Mouse (Mus musculus): ENCODE measurements around the gene Cables2. TPM values are rescaled to one million over a fixed set of nuclear protein-coding genes. Genes with fewer than 3 reads are reported as not detected.

The Cables2 gene
- total and polyA plus RNA-seq, 3 experiments = 11.2 to 17.6 (median 14.3) TPM

DNA sequence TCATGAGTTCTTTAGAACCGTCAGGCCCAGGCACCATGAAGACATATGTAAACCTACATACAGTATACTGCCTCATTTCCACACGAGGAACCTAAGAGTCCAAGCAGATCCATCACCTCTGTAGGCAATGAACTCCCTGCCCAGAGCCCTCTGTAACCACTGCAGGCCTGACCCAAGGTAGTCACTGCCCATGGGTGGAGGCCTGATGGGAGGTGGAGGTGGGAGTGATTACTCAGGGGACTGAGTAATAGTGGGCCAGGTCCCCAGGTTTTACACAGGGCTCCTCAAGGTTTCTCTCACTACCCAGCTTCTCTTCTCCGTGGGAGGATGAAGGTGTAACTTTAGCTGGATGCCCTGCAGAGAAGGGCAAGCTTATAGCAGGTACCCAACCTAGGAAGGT is 44.2 kb downstream of the Cables2 start:
- DNase-seq = no peak
- 84% methylated on average over 3 of the region's 3 CpGs for WGBS
- no peaks in the 10 kb centered on the region for H3K27me3 ChIP-seq (ENCODE audit: control insufficient read depth, insufficient read depth, low read length)
- H3K36me3 ChIP-seq (ENCODE audit: control insufficient read depth, insufficient read depth, low read length) = no peaks in the 10 kb centered on the region
- H3K4me1 ChIP-seq (ENCODE audit: control insufficient read depth, insufficient read depth, low read length) = peaks cover 7% of the 10 kb centered on the region
- H3K79me2 ChIP-seq (replicated peaks; ENCODE audit: control insufficient read depth, insufficient read depth, low read length) = no peaks in the 10 kb centered on the region; the same call in 1 of the 2 replicates
- intact Hi-C loops (cut with DNase I) = no loop called here
- no peak overlapping the region for H3K9ac ChIP-seq (ENCODE audit: low read depth, low read length)
- H3K4me3 ChIP-seq = no peak overlapping the region
- TF ChIP-seq CTCF (IDR thresholded peaks at IDR 0.05) (no peak), EP300 (IDR thresholded peaks at IDR 0.05; ENCODE audit: insufficient read depth, low read depth, low read length) (no peak), POLR2A (IDR thresholded peaks at IDR 0.05; ENCODE audit: insufficient read depth, low read depth, low read length) (no peak)
- no peak overlapping the region for H3K27ac ChIP-seq

DNA sequence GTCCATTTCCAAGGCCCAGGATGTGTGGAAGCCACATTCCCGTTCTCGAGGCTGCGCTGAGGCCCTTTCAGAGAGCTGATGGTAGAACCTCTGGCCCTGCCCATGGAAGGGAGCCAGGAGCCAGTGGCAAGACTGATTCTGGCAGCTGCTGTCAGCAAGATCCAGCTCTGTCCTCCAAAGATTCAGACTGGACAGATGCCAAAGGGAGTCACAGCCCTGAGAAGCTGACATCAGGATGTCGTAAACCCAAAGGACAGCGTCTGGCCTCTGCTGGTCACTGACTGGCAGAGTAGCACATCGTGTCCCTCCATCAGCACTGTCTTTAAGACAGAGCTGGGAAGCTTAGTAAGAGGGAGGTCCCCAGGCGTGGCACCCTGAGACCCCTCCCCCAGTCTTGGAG is 44.7 kb downstream of the Cables2 start:
- Histone ChIP-seq H3K9ac (ENCODE audit: low read depth, low read length) (no peak overlapping the region), H3K4me3 (no peak overlapping the region), H3K4me1 (ENCODE audit: control insufficient read depth, insufficient read depth, low read length) (peaks cover 8% of the 10 kb centered on the region), H3K36me3 (ENCODE audit: control insufficient read depth, insufficient read depth, low read length) (no peaks in the 10 kb centered on the region), H3K27me3 (ENCODE audit: control insufficient read depth, insufficient read depth, low read length) (no peaks in the 10 kb centered on the region), H3K27ac (peak overlapping the region; percentile 84), H3K79me2 (replicated peaks; ENCODE audit: control insufficient read depth, insufficient read depth, low read length) (no peaks in the 10 kb centered on the region; the same call in 1 of the 2 replicates)
- WGBS = 38% methylated on average over 7 of the region's 7 CpGs
- TF ChIP-seq CTCF (IDR thresholded peaks at IDR 0.05) = peak; percentile 16; the same call in 1 of the 2 replicates
- TF ChIP-seq POLR2A (IDR thresholded peaks at IDR 0.05; ENCODE audit: insufficient read depth, low read depth, low read length) = no peak
- intact Hi-C loops (cut with DNase I) = no loop called here
- DNase-seq = peak; percentile 59 to 68

DNA sequence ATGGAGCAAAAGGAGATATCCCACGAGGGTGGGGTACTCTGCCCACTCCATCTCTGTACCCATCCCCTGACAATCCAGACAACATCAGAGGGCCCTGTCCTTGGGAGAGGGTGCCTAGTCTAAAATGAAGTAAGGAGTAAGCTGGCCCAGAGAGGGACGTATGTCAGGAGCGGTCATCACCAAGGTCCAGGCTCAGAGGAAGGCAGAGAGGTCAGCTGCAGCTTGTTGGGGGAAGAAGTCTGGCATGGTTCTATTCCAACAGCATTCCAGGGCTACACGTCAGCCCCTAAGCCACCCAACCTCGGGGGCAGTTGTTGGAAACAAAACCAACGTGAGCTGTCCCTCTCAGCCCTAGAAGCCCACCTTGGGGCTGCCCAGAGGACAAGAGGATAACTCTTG is 45.2 kb downstream of the Cables2 start:
- TF ChIP-seq EP300 (IDR thresholded peaks at IDR 0.05; ENCODE audit: insufficient read depth, low read depth, low read length) = no peak
- no peak for TF ChIP-seq CTCF (IDR thresholded peaks at IDR 0.05)
- TF ChIP-seq POLR2A (IDR thresholded peaks at IDR 0.05; ENCODE audit: insufficient read depth, low read depth, low read length) = no peak
- no peaks in the 10 kb centered on the region for H3K36me3 ChIP-seq (ENCODE audit: control insufficient read depth, insufficient read depth, low read length)
- H3K4me3 ChIP-seq = no peak overlapping the region
- DNase-seq = no peak
- no peaks in the 10 kb centered on the region; the same call in none of the 2 replicates for H3K79me2 ChIP-seq (replicated peaks; ENCODE audit: control insufficient read depth, insufficient read depth, low read length)
- H3K27me3 ChIP-seq (ENCODE audit: control insufficient read depth, insufficient read depth, low read length) = no peaks in the 10 kb centered on the region
- peak overlapping the region; percentile 84 for H3K27ac ChIP-seq
- H3K4me1 ChIP-seq (ENCODE audit: control insufficient read depth, insufficient read depth, low read length) = peaks cover 8% of the 10 kb centered on the region
- peak overlapping the region; percentile 29; the same call in 1 of the 2 replicates for H3K9ac ChIP-seq (ENCODE audit: low read depth, low read length)
- whole genome bisulfite sequencing = 56% methylated on average over 6 of the region's 6 CpGs
- intact Hi-C loops (cut with DNase I) = no loop called here

DNA sequence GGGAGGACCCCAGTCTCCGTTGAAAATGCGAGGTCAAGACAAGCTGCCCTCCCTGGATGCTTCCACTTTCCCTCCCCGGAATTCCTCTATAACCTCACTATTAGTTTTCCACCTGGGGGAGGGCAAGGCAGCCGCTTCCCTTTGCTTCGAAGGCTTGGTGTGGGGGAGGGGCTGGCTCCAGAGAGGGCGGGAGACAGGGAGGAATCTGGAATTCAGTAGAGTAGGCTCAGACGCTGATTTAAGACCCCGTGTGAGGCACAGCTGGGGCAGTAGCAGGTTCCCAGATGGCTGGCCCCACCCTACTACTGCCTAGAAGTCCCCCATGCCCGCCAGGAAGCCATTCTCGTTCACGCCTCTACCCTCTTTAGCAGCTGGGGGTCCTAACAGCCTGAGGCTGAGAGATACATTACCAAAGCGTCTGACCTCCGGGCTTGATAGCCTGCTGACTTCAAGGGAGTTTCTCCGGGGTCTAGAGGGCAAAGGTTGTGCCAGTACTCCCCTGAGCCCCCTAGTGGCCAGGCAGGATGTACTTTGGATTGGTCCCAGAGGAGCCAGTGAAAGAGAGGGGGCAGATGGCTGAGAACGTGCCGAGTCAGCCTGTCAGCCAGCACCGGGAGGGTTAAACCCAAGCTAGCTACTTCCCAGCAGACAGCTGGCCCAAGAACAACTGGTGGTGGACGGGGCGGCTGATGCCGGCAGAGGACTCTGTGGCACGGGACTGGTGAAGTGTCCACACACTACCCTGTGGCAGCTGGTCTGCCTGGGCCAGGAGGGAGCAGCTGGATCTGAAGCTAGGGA is 45.8 kb downstream of the Cables2 start:
- DNase-seq = peak; percentile 70 to 78
- Histone ChIP-seq H3K36me3 (ENCODE audit: control insufficient read depth, insufficient read depth, low read length) (no peaks in the 10 kb centered on the region), H3K27ac (peak overlapping the region; percentile 84), H3K4me3 (peak overlapping the region; percentile 24), H3K79me2 (replicated peaks; ENCODE audit: control insufficient read depth, insufficient read depth, low read length) (no peaks in the 10 kb centered on the region; the same call in none of the 2 replicates), H3K9ac (ENCODE audit: low read depth, low read length) (peak overlapping the region; percentile 47), H3K4me1 (ENCODE audit: control insufficient read depth, insufficient read depth, low read length) (peaks cover 10% of the 10 kb centered on the region), H3K27me3 (ENCODE audit: control insufficient read depth, insufficient read depth, low read length) (no peaks in the 10 kb centered on the region)
- TF ChIP-seq CTCF (IDR thresholded peaks at IDR 0.05) = peak; percentile 88
- TF ChIP-seq EP300 (IDR thresholded peaks at IDR 0.05; ENCODE audit: insufficient read depth, low read depth, low read length) = peak; percentile 54; the same call in 1 of the 2 replicates
- no peak for TF ChIP-seq POLR2A (IDR thresholded peaks at IDR 0.05; ENCODE audit: insufficient read depth, low read depth, low read length)
- WGBS = 3% methylated on average over 21 of the region's 21 CpGs
- intact Hi-C loops (cut with DNase I) = loop anchor here (2.0 kb wide), 2 partner anchors 19 to 23 kb away; no protein-coding TSS in a partner anchor

DNA sequence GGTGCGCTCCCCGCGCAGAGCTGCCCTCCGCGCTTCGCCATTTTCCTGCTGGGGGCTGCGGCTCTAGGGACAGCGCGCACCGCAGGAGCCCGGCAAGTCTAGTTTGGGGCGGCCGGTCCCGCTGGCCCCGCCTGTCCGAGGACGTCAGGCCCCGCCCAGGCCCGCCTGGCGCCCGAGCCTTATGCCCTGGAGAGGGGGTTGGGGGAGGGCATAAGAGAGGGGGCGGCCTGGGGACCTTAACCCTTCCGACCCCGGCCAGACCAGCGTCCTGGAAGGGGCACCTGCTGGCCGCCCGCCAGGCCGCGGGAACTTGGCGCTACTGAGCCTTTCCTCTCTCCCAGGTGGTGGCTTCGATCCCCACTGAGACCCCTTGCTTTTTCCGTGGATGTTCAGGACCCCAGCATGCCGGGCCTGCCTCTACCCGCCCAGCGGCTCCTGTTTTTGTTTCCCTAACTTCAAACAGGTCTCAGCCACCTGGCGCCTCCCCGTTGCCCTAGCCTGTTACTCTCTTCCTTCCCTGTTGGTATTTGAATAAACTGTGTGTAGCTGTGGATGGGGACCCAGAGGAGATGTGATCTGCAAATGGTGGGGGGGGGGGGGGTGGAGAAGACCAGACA is 47.4 kb downstream of the Cables2 start, which contains the start of gene Lama5:
Gene Lama5, minus strand, starts transcription at position 98 of the 617 bp plus-strand sequence.
- intact Hi-C loops (cut with DNase I) = loop anchor here (2.0 kb wide), 2 partner anchors 17 to 25 kb away; no protein-coding TSS in a partner anchor
- peak; percentile 85 for DNase-seq
- H3K4me1 ChIP-seq (ENCODE audit: control insufficient read depth, insufficient read depth, low read length) = peaks cover 21% of the 10 kb centered on the region
- peak within 1 kb of the TSS; percentile 89 for H3K9ac ChIP-seq (ENCODE audit: low read depth, low read length)
- no peaks in the 10 kb centered on the region for H3K36me3 ChIP-seq (ENCODE audit: control insufficient read depth, insufficient read depth, low read length)
- H3K79me2 ChIP-seq (replicated peaks; ENCODE audit: control insufficient read depth, insufficient read depth, low read length) = no peaks in the 10 kb centered on the region; the same call in none of the 2 replicates
- H3K27ac ChIP-seq = peak within 1 kb of the TSS; percentile 89
- TF ChIP-seq CTCF (IDR thresholded peaks at IDR 0.05) = no peak
- peak; percentile 64; the same call in 1 of the 2 replicates for TF ChIP-seq POLR2A (IDR thresholded peaks at IDR 0.05; ENCODE audit: insufficient read depth, low read depth, low read length)
- no peaks in the 10 kb centered on the region for H3K27me3 ChIP-seq (ENCODE audit: control insufficient read depth, insufficient read depth, low read length)
- peak within 1 kb of the TSS; percentile 82 for H3K4me3 ChIP-seq
- 3% methylated on average over 33 of the region's 37 CpGs for WGBS
